Mouse (Mus musculus): ENCODE measurements around the gene Myt1l.

DNA sequence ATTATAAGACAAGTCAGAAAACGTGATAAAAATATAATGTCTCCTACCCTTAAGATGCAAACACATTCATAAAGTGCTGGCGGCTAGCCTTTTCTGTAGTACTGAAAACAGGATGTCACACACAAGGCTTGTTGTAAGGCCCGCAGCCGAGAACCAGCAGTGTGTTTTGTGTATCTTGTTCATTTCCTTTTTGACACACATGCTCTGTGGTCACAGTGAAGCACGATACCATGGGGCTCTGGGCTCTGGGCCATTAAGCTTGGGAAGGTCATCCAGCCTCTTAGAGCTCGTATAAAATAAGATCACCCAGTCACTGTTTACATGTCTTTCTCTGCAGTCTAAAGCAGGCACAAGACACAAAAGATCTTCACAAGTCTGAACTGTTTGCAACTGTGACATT lies 288.6 kb downstream of the Myt1l start:
- TF ChIP-seq CTCF (IDR thresholded peaks at IDR 0.05; ENCODE audit: insufficient read depth, low read depth, low read length) (no peak), POLR2A (IDR thresholded peaks at IDR 0.05; ENCODE audit: insufficient read depth, low read depth, low read length) (no peak)
